Mouse (Mus musculus) stomach, postnatal 0 days (tissue): ENCODE results near the gene Zfp322a.

Source experiments
- CTCF ChIP-seq: IDR thresholded peaks from 2 replicates; pipeline ENCODE4 v1.5.1; 2016; ENCODE audit warnings: antibody characterized with exemption, low read depth, mild to moderate bottlenecking, moderate library complexity
- EP300 ChIP-seq: optimal IDR thresholded peaks from 2 replicates; pipeline ENCODE3; 2016; ENCODE audit warnings: antibody characterized with exemption

DNA sequence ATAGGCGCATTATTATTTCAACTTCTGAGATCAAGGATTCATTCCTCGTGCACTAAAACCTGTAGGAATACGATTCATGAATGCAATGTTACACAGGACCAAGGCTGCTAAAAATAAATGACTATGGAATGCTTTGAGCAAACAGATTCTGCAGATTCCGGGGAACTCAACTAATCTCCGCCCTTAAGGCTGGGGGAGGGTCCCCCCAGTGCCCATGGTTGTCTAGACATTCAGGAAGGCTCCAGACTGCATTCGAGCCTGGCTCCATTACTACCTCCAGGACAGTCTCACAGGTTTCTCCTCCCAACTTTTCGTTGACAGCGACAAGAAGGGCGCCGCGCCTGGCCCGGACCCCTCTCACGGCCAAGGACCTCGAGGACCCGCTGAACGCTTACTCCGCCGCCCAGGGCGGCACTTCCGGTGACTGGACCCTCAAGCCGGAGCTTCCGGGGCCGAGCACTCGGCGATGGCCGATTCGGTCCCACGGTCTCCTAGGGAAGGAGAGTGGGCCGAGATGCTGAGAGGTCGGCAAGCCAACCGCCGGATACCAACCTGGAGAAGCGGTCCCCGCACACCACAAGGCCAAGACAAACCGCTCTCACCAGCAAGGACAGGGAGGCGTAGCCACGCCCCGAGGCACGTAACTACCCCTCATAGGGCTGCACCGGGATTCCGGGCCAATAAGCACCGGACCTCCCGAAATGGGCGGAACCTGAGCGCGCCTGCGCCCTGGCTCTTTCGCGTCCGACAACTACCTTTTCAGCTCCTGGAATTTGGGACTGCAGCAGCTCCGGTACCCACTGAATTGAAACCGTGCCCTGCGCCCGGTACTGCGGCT, at the start of gene Zfp322a:
- TF ChIP-seq CTCF (no peak), EP300 (no peak)
